Mouse (Mus musculus): ENCODE results near the gene Ccdc63. TPM values are rescaled to one million over a fixed set of nuclear protein-coding genes. Genes with fewer than 3 reads are reported as not detected.
"Not testable (repeated sequence)": the region's sequence is repeated elsewhere in the genome, so short reads cannot be mapped to it uniquely, and the experiment has no call there.

Gene Ccdc63
- polyA plus RNA-seq, 1 experiment from 2014 or later: not detected

DNA sequence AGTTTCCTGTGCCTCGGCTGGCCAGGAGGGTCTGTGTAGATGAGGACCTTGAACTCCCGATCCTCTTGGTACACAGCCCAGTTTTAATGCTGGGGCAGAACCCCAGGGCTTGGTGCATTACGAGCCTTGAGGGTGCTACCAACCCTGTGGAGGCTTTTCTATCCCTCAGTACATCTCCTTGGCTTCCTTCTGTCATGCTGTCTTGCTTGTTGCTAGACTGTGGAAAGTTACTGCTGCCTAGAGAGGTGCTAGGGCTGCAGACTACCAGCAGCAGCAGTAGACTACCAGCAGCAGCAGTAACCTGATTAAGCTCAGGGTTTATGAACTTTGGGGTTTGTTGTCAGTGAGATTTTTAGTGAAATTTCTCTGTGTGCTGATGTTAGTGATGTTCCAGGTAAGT, 23.4 kb upstream of the Ccdc63 start:
- Histone ChIP-seq H3K36me3 (peaks cover 7% of the 10 kb centered on the region), H3K9ac (replicated peaks) (no peak overlapping the region), H3K27me3 (no peaks in the 10 kb centered on the region), H3K4me3 (no peak overlapping the region), H3K4me2 (replicated peaks) (0 out of 2 replicates have a peak overlapping the region, but pooled peaks have one; percentile 6), H3K4me1 (peaks cover 81% of the 10 kb centered on the region), H3K9me3 (no peaks in the 10 kb centered on the region), H3K27ac (replicated peaks) (no peak overlapping the region)
- WGBS: 59% methylated on average over 3 of the region's 3 CpGs
- ATAC-seq (replicated peaks): no peak

DNA sequence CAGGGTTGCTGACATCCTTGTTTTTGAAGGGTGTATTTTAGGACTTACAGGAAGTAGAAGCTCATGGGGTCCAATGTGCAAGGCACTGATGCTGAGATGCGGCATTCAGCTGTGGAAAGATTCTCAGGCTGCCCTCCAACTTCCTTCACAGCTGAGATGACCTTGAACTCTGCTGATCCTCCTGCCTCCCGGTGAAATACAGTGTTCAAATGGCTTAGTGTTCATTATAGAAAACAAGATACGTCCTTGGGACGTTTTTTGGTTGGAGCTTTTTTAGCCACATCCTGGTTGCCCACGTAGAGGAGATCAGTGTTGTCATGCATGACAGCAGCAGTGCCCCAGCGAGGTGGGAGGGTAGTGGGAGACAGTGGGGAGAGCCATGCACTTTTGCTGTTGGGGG, 22.6 kb upstream of the Ccdc63 start:
- H3K4me3 ChIP-seq: no peak overlapping the region
- no peak overlapping the region for H3K27ac ChIP-seq (replicated peaks)
- ATAC-seq (replicated peaks): no peak
- H3K36me3 ChIP-seq: peaks cover 1% of the 10 kb centered on the region; the same call in 1 of the 2 replicates
- no peaks in the 10 kb centered on the region for H3K27me3 ChIP-seq
- peaks cover 81% of the 10 kb centered on the region for H3K4me1 ChIP-seq
- H3K9me3 ChIP-seq: no peaks in the 10 kb centered on the region
- WGBS: 64% methylated on average over 6 of the region's 6 CpGs
- no peak overlapping the region for H3K4me2 ChIP-seq (replicated peaks)
- no peak overlapping the region for H3K9ac ChIP-seq (replicated peaks)

DNA sequence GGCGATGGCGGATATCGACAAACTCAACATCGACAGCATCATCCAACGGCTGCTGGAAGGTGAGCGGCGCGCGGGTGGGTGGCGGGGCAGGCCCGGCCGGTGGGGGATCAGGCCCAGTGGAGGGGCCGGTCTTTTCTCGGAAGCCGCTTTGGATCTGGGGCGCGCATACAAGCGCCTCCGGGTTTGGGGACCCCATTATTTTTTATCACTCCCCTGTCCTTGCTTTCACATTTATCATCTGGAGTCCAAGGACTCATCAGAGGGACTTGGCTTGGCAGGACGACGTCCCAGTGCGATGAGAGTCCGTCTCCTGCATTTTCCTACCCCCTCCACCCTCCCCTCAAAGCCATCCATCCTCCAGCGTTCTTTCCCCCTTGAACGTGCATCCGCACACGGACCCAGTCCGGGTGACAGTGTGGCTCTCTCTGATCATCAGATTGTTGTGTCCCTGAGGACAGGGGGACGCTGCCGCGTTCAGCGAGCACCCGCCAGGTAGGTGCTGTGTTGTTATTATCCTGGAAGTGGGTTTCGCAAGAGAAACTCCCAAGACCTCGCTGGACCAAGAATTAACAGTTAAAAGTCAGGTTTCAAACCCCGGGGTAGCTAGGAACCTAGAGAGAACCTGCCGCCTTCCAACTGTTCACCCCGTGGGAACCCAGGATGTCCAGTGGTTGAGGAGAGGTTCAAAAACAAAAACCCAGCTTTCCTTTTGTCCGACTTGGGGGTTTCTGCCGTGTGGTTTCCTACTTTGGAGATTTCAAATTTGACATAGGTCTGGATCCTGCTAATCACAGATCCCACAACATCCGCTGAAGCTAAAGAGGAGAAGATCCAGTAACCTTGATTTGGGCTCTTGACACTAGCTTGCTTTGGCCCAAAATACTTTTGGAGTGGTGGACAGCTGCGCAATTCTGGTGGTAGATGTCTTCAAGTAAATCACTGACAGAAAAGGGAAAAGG, 18.2 kb upstream of the Ccdc63 start:
- WGBS: 2% methylated on average over 42 of the region's 42 CpGs
- Histone ChIP-seq H3K9ac (replicated peaks) (peak overlapping the region; percentile 92), H3K36me3 (no peaks in the 10 kb centered on the region), H3K9me3 (no peaks in the 10 kb centered on the region), H3K4me2 (replicated peaks) (peak overlapping the region; percentile 75), H3K4me1 (peaks cover 55% of the 10 kb centered on the region), H3K27ac (replicated peaks) (peak overlapping the region; percentile 88), H3K27me3 (no peaks in the 10 kb centered on the region), H3K4me3 (peak overlapping the region; percentile 78)
- peak; percentile 32; the same call in 1 of the 2 replicates for ATAC-seq (replicated peaks)

DNA sequence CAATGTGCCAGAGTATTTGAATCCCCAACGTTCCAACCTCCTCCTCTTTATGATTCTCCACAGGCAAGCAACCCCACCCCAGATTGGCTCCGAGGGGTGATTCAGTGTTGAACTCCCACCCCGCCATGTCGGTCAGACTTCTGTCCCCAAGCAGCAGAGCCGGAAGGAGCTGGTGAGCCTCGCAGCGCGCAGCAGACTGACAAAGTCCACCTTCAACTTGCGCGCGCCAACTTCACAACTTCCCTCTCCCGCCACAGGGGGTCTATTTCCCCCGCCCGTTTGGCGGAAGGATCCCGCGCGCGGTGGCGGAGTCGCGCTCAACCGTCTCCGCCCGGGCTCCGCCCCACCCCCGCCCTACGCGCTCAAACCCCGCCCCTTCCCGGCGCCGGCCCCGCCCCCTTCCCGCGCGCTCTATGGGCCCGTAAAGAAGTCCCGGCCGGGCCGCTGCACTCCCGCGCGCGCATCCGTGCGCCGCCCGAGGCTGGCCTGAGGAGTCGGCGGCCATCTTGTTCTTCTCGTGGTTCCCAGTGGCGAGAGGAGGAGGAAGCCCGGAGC, 17.3 kb upstream of the Ccdc63 start, which contains the start of gene Ppp1cc:
Ppp1cc (plus strand) TSS at position 452 of the 555 bp plus-strand sequence.
- H3K27me3 ChIP-seq: no peaks in the 10 kb centered on the region
- H3K36me3 ChIP-seq: no peaks in the 10 kb centered on the region
- H3K4me3 ChIP-seq: peak within 1 kb of the TSS; percentile 78
- peak within 1 kb of the TSS; percentile 76 for H3K4me2 ChIP-seq (replicated peaks)
- peak; percentile 91 for ATAC-seq (replicated peaks)
- H3K27ac ChIP-seq (replicated peaks): peak within 1 kb of the TSS; percentile 88
- peaks cover 46% of the 10 kb centered on the region for H3K4me1 ChIP-seq
- H3K9me3 ChIP-seq: no peaks in the 10 kb centered on the region
- H3K9ac ChIP-seq (replicated peaks): peak within 1 kb of the TSS; percentile 92
- under 1% methylated on average over 51 of the region's 54 CpGs for WGBS

DNA sequence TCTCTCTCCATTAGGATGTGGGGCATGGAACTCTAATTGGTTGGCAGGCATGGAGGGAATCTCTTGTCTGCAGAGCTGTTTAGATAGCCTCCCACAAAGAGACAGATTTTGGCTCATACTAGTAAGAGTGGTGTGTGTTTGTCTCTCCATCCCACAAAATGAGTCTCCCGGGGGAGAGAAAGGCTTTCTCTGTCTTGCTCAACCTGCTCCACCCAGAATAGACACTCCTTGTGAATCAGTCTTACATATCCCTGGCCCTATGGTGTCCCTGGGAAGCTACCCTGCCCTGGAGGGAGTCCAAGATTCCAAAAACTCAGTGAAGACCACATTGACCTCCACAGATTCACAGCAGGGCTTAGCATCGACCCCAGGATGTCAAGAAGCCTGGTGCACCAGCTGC, 15.9 kb upstream of the Ccdc63 start:
- Histone ChIP-seq H3K27me3 (no peaks in the 10 kb centered on the region), H3K4me2 (replicated peaks) (no peak overlapping the region), H3K4me3 (no peak overlapping the region), H3K4me1 (peaks cover 31% of the 10 kb centered on the region), H3K36me3 (no peaks in the 10 kb centered on the region), H3K27ac (replicated peaks) (no peak overlapping the region), H3K9ac (replicated peaks) (no peak overlapping the region), H3K9me3 (no peaks in the 10 kb centered on the region)
- WGBS: 77% methylated on average over 2 of the region's 2 CpGs
- ATAC-seq (replicated peaks): no peak

DNA sequence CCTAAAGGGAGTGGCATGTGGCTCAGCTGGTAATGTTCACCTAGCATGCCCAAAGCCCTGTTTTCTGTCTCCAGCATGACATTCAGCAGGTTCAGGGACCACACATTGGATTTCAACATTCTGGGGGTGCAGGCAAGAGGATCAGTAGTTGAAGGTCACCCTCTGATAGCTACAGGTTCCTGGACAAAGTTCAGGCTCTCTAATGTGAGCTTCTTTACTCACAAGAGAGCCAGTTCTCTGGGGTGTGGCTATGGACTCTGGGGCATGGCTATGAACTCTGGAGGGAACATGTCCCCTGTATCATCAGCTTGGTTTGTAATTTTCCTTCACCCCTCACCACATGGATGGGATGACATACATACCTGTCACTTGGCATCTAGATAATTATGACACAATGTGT, 15.0 kb upstream of the Ccdc63 start:
- Histone ChIP-seq H3K9ac (replicated peaks) (no peak overlapping the region), H3K9me3 (no peaks in the 10 kb centered on the region), H3K4me2 (replicated peaks) (no peak overlapping the region), H3K4me1 (peaks cover 23% of the 10 kb centered on the region), H3K36me3 (no peaks in the 10 kb centered on the region), H3K4me3 (no peak overlapping the region), H3K27me3 (no peaks in the 10 kb centered on the region), H3K27ac (replicated peaks) (no peak overlapping the region)
- ATAC-seq (replicated peaks): no peak

DNA sequence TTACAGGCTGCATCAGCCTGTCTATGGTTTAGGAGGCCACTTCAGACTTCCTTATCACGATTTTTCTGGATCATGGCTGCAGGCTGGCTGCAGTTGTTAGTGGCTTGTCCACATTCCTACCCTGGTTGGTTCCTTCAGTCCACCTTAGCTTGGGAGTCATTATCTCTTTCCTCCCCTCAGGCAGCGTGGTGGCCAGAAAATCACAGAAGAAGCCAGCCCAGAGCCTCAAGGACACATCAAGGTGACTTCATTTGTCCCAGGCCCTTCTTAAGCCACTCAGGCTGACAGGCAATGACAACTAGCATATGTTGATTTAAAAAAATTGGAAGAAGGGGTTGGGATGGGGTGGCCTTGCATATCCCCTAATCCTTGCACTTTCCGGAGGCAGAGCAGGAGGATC, 14.2 kb upstream of the Ccdc63 start:
- Histone ChIP-seq H3K9me3 (no peaks in the 10 kb centered on the region), H3K4me2 (replicated peaks) (no peak overlapping the region), H3K4me3 (no peak overlapping the region), H3K27me3 (no peaks in the 10 kb centered on the region), H3K27ac (replicated peaks) (no peak overlapping the region), H3K9ac (replicated peaks) (no peak overlapping the region), H3K36me3 (no peaks in the 10 kb centered on the region), H3K4me1 (peaks cover 14% of the 10 kb centered on the region)
- no peak for ATAC-seq (replicated peaks)
- WGBS: 77% methylated on average over 3 of the region's 3 CpGs

DNA sequence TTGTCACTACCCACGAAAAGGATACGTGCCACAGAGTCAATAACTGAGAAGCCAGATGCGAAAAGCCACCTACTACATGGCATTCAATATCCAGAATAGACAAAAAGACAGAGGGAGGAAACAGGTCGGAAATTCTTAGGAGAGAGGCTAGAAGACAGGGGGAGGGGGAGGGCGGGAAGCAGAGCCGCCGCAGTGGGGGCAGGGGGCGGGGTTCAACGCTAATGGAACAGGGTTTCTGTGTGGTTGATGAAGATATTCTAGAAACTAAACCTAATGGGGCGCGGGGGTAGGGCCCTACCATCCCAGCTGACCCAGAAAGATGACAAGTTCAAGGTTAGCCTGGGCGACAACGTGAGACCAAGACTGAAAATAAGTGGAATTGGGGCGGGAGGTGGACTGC, 13.4 kb upstream of the Ccdc63 start:
- Histone ChIP-seq H3K27me3 (no peaks in the 10 kb centered on the region), H3K9ac (replicated peaks) (no peak overlapping the region), H3K4me1 (0 out of 2 replicates have a peak, but pooled peaks cover 9% of the 10 kb centered on the region), H3K27ac (replicated peaks) (no peak overlapping the region), H3K36me3 (no peaks in the 10 kb centered on the region), H3K4me3 (no peak overlapping the region), H3K4me2 (replicated peaks) (no peak overlapping the region), H3K9me3 (no peaks in the 10 kb centered on the region)
- 31% methylated on average over 12 of the region's 14 CpGs for whole genome bisulfite sequencing
- ATAC-seq (replicated peaks): no peak

DNA sequence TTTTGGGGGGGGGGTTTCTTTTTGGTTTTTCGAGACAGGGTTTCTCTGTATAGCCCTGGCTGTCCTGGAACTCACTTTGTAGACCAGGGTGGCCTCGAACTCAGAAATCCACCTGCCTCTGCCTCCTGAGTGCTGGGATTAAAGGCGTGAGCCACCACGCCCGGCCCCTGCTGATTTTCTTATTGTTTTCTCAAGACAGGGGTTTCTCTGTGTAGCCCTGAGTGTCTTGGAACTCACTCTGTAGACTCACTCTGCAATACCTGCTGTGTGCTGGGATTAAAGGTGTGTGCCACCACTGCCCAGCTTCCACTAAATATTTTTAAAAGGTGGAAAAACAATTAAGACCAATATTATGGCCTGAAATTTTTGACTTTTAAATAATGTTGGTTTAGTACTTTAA, 11.9 kb upstream of the Ccdc63 start:
- H3K9me3 ChIP-seq; H3K36me3 ChIP-seq; H3K4me3 ChIP-seq; ATAC-seq (replicated peaks); H3K27ac ChIP-seq (replicated peaks); H3K9ac ChIP-seq (replicated peaks); H3K4me1 ChIP-seq; H3K27me3 ChIP-seq; H3K4me2 ChIP-seq (replicated peaks): not testable (repeated sequence)
- WGBS: 88% methylated on average over 5 of the region's 5 CpGs

DNA sequence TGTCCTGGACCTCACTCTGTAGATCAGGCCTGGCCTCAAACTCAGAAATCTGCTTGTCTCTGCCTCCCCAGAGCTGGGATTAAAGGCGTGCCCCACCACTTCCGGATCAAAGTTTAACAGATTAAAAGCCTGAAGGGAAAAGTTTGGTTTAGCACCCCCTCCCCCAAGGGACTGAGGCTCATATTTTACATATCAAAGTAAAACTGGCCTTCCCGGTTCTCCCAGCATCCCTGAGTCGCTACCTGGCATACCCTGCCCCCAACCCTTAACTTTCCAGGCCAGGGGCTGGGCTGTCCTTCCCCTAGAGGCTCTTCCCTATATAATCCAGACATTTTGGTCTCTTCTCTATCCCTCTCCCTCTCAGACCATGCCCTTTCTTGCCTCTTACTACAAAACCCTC, 8.6 kb upstream of the Ccdc63 start:
- 55% methylated on average over 4 of the region's 4 CpGs for WGBS
- no peak overlapping the region for H3K27ac ChIP-seq (replicated peaks)
- ATAC-seq (replicated peaks): no peak
- H3K36me3 ChIP-seq: no peaks in the 10 kb centered on the region
- no peak overlapping the region for H3K9ac ChIP-seq (replicated peaks)
- H3K4me1 ChIP-seq: no peaks in the 10 kb centered on the region
- H3K9me3 ChIP-seq: no peaks in the 10 kb centered on the region
- no peak overlapping the region for H3K4me3 ChIP-seq
- H3K4me2 ChIP-seq (replicated peaks): no peak overlapping the region
- no peaks in the 10 kb centered on the region for H3K27me3 ChIP-seq

DNA sequence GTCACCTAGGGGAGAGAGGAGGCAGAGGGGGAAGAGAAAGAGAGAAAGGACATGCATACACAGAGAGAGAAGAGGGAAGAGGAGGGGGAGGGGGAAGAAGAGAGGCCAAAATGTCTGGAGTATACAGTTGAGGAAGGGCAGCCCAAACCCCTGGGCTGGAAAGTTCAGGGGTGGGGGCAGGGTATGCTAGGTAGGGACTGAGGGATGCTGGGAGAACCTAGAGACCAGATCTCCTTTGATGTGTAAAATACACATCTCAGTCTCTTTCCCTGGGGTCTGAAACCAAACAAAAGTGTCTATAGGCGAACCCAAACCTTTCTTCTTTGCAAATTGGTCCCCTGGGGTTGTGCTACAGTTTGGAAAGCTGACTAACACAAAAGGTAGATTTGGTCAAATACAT, 7.5 kb upstream of the Ccdc63 start:
- H3K36me3 ChIP-seq: no peaks in the 10 kb centered on the region
- H3K27me3 ChIP-seq: no peaks in the 10 kb centered on the region
- H3K4me3 ChIP-seq: no peak overlapping the region
- ATAC-seq (replicated peaks): no peak
- H3K27ac ChIP-seq (replicated peaks): no peak overlapping the region
- no peaks in the 10 kb centered on the region for H3K9me3 ChIP-seq
- no peak overlapping the region for H3K9ac ChIP-seq (replicated peaks)
- H3K4me1 ChIP-seq: no peaks in the 10 kb centered on the region
- H3K4me2 ChIP-seq (replicated peaks): no peak overlapping the region
- 56% methylated on average over 1 of the region's 1 CpGs for WGBS

DNA sequence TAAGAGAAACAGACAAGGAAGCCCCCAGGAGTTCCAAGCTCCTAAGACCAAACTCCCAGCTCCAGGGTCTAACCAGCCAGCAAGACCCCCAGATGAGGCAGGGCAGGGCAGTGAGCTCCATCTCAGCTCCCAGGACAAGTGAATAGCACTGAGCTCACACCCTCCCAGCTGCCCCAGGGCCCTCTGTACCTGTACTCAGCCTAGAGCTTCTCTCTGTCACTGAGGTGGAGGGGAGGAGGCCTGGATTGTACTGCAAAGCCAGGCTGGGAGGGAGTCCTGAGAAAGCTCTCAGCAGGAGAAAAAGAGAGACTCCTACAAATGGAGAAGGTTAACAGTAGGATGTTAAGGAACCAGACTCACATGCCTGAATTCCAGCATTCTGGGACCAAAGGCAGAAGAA, 6.0 kb upstream of the Ccdc63 start:
- Histone ChIP-seq H3K36me3 (no peaks in the 10 kb centered on the region), H3K9ac (replicated peaks) (no peak overlapping the region), H3K4me2 (replicated peaks) (no peak overlapping the region), H3K4me3 (no peak overlapping the region), H3K9me3 (no peaks in the 10 kb centered on the region), H3K27ac (replicated peaks) (no peak overlapping the region; the same call in 1 of the 2 replicates), H3K27me3 (no peaks in the 10 kb centered on the region), H3K4me1 (no peaks in the 10 kb centered on the region)
- no peak for ATAC-seq (replicated peaks)
